Mouse (Mus musculus): ENCODE data around the gene Xpa. TPM values are rescaled to one million over a fixed set of nuclear protein-coding genes. Genes with fewer than 3 reads are reported as not detected.
"Not testable (repeated sequence)": the region's sequence is repeated elsewhere in the genome, so short reads cannot be mapped to it uniquely, and the experiment has no call there.

Xpa gene
- polyA plus RNA-seq (2015; fragmentation: Nextera tagmentation; extraction: Ambion mirVana) = 27.7 and 33.1 TPM in 2 replicates

- Histone ChIP-seq H3K36me3 (peaks cover 5% of the 10 kb centered on the region), H3K9me3 (no peaks in the 10 kb centered on the region), H3K4me1 (peaks cover 25% of the 10 kb centered on the region), H3K4me3 (peak within 1 kb of the TSS; percentile 88), H3K9ac (peak within 1 kb of the TSS; percentile 94), H3K4me2 (replicated peaks) (peak within 1 kb of the TSS; percentile 90), H3K27ac (peak within 1 kb of the TSS; percentile 88), H3K27me3 (peaks cover 21% of the 10 kb centered on the region)
- 1% methylated on average over 41 of the region's 70 CpGs for WGBS
- ATAC-seq (ENCODE audit: low FRiP score, low read depth) = peak; percentile 94
Measured at GRCm38 (mm10) chr4:46195781-46196487, at the start of gene Xpa. TSS of gene Xpa (minus strand) at chr4:46196311.

- Histone ChIP-seq H3K9ac (no peak overlapping the region), H3K4me3 (no peak overlapping the region), H3K27me3 (no peaks in the 10 kb centered on the region), H3K27ac (no peak overlapping the region), H3K4me1 (no peaks in the 10 kb centered on the region), H3K36me3 (no peaks in the 10 kb centered on the region), H3K9me3 (no peaks in the 10 kb centered on the region), H3K4me2 (replicated peaks) (no peak overlapping the region)
- 84% methylated on average over 3 of the region's 3 CpGs for WGBS
- no peak for ATAC-seq (ENCODE audit: low FRiP score, low read depth)
Measured at GRCm38 (mm10) chr4:46235871-46236270, 39.8 kb upstream of the Xpa start.

GRCm38 (mm10) chr4:46234739-46235138, 38.6 kb upstream of the Xpa start:
- no peak overlapping the region for H3K4me2 ChIP-seq (replicated peaks)
- no peaks in the 10 kb centered on the region for H3K27me3 ChIP-seq
- 89% methylated on average over 5 of the region's 5 CpGs for WGBS
- no peak overlapping the region for H3K4me3 ChIP-seq
- no peaks in the 10 kb centered on the region for H3K36me3 ChIP-seq
- H3K9ac ChIP-seq = no peak overlapping the region
- H3K9me3 ChIP-seq = no peaks in the 10 kb centered on the region
- no peak overlapping the region for H3K27ac ChIP-seq
- no peaks in the 10 kb centered on the region for H3K4me1 ChIP-seq
- no peak for ATAC-seq (ENCODE audit: low FRiP score, low read depth)

GRCm38 (mm10) chr4:46226972-46227535, 30.9 kb upstream of the Xpa start:
- Histone ChIP-seq H3K27me3 (no peaks in the 10 kb centered on the region), H3K27ac (no peak overlapping the region), H3K4me1 (no peaks in the 10 kb centered on the region), H3K9ac (peak overlapping the region; percentile 31; the same call in 1 of the 2 replicates), H3K4me3 (no peak overlapping the region), H3K4me2 (replicated peaks) (no peak overlapping the region), H3K36me3 (no peaks in the 10 kb centered on the region), H3K9me3 (no peaks in the 10 kb centered on the region)
- 75% methylated on average over 19 of the region's 19 CpGs for WGBS
- ATAC-seq (ENCODE audit: low FRiP score, low read depth) = no peak

GRCm38 (mm10) chr4:46221090-46221489, 25.0 kb upstream of the Xpa start:
- H3K4me1 ChIP-seq = no peaks in the 10 kb centered on the region
- no peak overlapping the region for H3K4me2 ChIP-seq (replicated peaks)
- no peak overlapping the region for H3K27ac ChIP-seq
- H3K9ac ChIP-seq = no peak overlapping the region
- no peaks in the 10 kb centered on the region for H3K9me3 ChIP-seq
- H3K36me3 ChIP-seq = no peaks in the 10 kb centered on the region
- WGBS = 88% methylated on average over 3 of the region's 3 CpGs
- H3K4me3 ChIP-seq = no peak overlapping the region
- H3K27me3 ChIP-seq = no peaks in the 10 kb centered on the region
- ATAC-seq (ENCODE audit: low FRiP score, low read depth) = no peak

- peaks cover 7% of the 10 kb centered on the region; the same call in 1 of the 2 replicates for H3K4me1 ChIP-seq
- H3K4me3 ChIP-seq = peak overlapping the region; percentile 32
- H3K4me2 ChIP-seq (replicated peaks) = peak overlapping the region; percentile 64
- H3K27me3 ChIP-seq = peaks cover 49% of the 10 kb centered on the region
- no peak overlapping the region for H3K27ac ChIP-seq
- no peaks in the 10 kb centered on the region for H3K36me3 ChIP-seq
- WGBS = 9% methylated on average over 23 of the region's 23 CpGs
- peak overlapping the region; percentile 51 for H3K9ac ChIP-seq
- 0 out of 2 replicates have a peak, but pooled peaks cover 4% of the 10 kb centered on the region for H3K9me3 ChIP-seq
- no peak for ATAC-seq (ENCODE audit: low FRiP score, low read depth)
Measured at GRCm38 (mm10) chr4:46202562-46203126, 6.5 kb upstream of the Xpa start.

GRCm38 (mm10) chr4:46201834-46202561, 5.9 kb upstream of the Xpa start:
- Histone ChIP-seq H3K4me3 (peak overlapping the region; percentile 32), H3K4me2 (replicated peaks) (peak overlapping the region; percentile 64), H3K4me1 (peaks cover 7% of the 10 kb centered on the region; the same call in 1 of the 2 replicates), H3K9me3 (0 out of 2 replicates have a peak, but pooled peaks cover 1% of the 10 kb centered on the region), H3K27me3 (peaks cover 52% of the 10 kb centered on the region), H3K27ac (no peak overlapping the region), H3K9ac (peak overlapping the region; percentile 51; the same call in 1 of the 2 replicates), H3K36me3 (no peaks in the 10 kb centered on the region)
- 0 out of 2 replicates have a peak, but pooled peaks have one; percentile 48 for ATAC-seq (ENCODE audit: low FRiP score, low read depth)
- WGBS = 8% methylated on average over 7 of the region's 7 CpGs

- no peak overlapping the region for H3K27ac ChIP-seq
- H3K9me3 ChIP-seq = no peaks in the 10 kb centered on the region
- peaks cover 38% of the 10 kb centered on the region for H3K27me3 ChIP-seq
- H3K4me2 ChIP-seq (replicated peaks) = no peak overlapping the region
- no peaks in the 10 kb centered on the region for H3K36me3 ChIP-seq
- no peak for ATAC-seq (ENCODE audit: low FRiP score, low read depth)
- H3K4me3 ChIP-seq = no peak overlapping the region
- no peak overlapping the region for H3K9ac ChIP-seq
- 71% methylated on average over 5 of the region's 5 CpGs for WGBS
- H3K4me1 ChIP-seq = peaks cover 33% of the 10 kb centered on the region
Measured at GRCm38 (mm10) chr4:46198064-46198463, 2.0 kb upstream of the Xpa start.

- Histone ChIP-seq H3K4me2 (replicated peaks) (peak overlapping the region; percentile 90), H3K9ac (peak overlapping the region; percentile 94), H3K4me1 (peaks cover 25% of the 10 kb centered on the region), H3K36me3 (no peaks in the 10 kb centered on the region; the same call in 1 of the 2 replicates), H3K9me3 (no peaks in the 10 kb centered on the region), H3K4me3 (peak overlapping the region; percentile 88), H3K27me3 (peaks cover 26% of the 10 kb centered on the region), H3K27ac (peak overlapping the region; percentile 88)
- WGBS = 50% methylated on average over 6 of the region's 6 CpGs
- ATAC-seq (ENCODE audit: low FRiP score, low read depth) = no peak; the same call in 1 of the 2 replicates
Measured at GRCm38 (mm10) chr4:46196513-46196912, 402 bp upstream of the Xpa start.

- H3K9me3 ChIP-seq; H3K4me3 ChIP-seq; H3K27me3 ChIP-seq; ATAC-seq (ENCODE audit: low FRiP score, low read depth); H3K4me2 ChIP-seq (replicated peaks); H3K27ac ChIP-seq; H3K9ac ChIP-seq: not testable (repeated sequence)
- peaks cover 25% of the 10 kb centered on the region for H3K4me1 ChIP-seq
- peaks cover 42% of the 10 kb centered on the region for H3K36me3 ChIP-seq
Measured at GRCm38 (mm10) chr4:46192011-46192410, 4.1 kb downstream of the Xpa start.

GRCm38 (mm10) chr4:46186466-46186865, 9.6 kb downstream of the Xpa start:
- Histone ChIP-seq H3K27me3 (no peaks in the 10 kb centered on the region), H3K4me3 (no peak overlapping the region), H3K9ac (no peak overlapping the region), H3K9me3 (no peaks in the 10 kb centered on the region), H3K27ac (no peak overlapping the region), H3K4me2 (replicated peaks) (no peak overlapping the region), H3K4me1 (peaks cover 3% of the 10 kb centered on the region; the same call in 1 of the 2 replicates), H3K36me3 (peaks cover 88% of the 10 kb centered on the region)
- WGBS = 75% methylated on average over 3 of the region's 3 CpGs
- no peak for ATAC-seq (ENCODE audit: low FRiP score, low read depth)

GRCm38 (mm10) chr4:46185890-46186289, 10.2 kb downstream of the Xpa start:
- H3K9ac ChIP-seq = no peak overlapping the region
- H3K4me2 ChIP-seq (replicated peaks) = no peak overlapping the region
- peaks cover 88% of the 10 kb centered on the region for H3K36me3 ChIP-seq
- no peak for ATAC-seq (ENCODE audit: low FRiP score, low read depth)
- H3K4me3 ChIP-seq = no peak overlapping the region
- peaks cover 9% of the 10 kb centered on the region; the same call in 1 of the 2 replicates for H3K4me1 ChIP-seq
- no peaks in the 10 kb centered on the region for H3K27me3 ChIP-seq
- H3K9me3 ChIP-seq = no peaks in the 10 kb centered on the region
- no peak overlapping the region for H3K27ac ChIP-seq
- 80% methylated on average over 9 of the region's 9 CpGs for WGBS

All from limb, embryonic 13.5 days (tissue).